Mouse (Mus musculus): Measurements from ENCODE around the gene Slc25a12. TPM values are rescaled to one million over a fixed set of nuclear protein-coding genes. Genes with fewer than 3 reads are reported as not detected.

The Slc25a12 gene
- polyA plus RNA-seq, 1 experiment from 2014 or later: 28.0 TPM

DNA sequence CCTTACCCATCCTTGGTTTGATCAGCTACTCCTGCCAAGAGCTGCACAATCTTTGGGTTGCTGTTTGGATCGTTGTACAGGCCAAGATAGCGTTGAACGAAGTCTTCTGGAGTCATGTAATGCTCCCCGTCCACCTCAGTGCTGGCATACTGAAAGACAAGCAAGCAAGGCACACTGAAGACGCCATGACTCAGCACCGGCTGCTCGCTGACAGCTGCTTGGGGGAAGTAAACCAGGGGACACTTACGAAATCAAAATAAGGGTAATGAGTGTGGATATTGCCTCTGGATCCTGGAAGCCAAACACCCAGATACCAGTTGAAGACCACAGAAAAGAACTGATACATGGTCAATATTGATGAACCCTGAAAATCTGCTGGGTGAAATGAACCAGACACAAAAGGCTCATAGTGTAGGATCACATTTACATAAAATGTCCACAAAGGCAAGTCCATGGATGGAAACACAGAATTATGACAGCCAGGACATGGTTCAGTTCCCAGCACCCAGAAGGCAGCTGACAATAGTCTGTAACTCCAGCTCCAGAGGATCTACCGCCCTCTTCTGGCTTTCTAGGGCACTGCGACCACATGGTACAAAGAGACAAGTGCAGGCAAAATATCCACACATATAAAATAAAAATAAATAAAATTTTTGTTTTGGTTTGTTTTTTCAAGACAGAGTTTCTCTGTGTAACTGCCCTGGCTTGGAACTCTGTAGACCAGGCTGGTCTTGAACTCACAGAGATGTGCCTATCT is 23.5 kb downstream of the Slc25a12 start:
- Histone ChIP-seq H3K27me3 (ENCODE audit: control insufficient read depth, insufficient read depth, low read length) (no peaks in the 10 kb centered on the region), H3K4me2 (ENCODE audit: low read depth, severe bottlenecking) (no peak overlapping the region), H3K9me3 (ENCODE audit: control insufficient read depth, low read length) (no peaks in the 10 kb centered on the region), H3K27ac (replicated peaks; ENCODE audit: low read depth, low read length) (no peak overlapping the region), H3K4me1 (ENCODE audit: control insufficient read depth, insufficient read depth, low read length) (no peaks in the 10 kb centered on the region), H3K4me3 (ENCODE audit: low read depth, low read length) (no peak overlapping the region), H3K36me3 (ENCODE audit: control insufficient read depth, insufficient read depth, low read length) (no peaks in the 10 kb centered on the region; the same call in 1 of the 2 replicates), H3K9ac (ENCODE audit: low read length) (no peak overlapping the region)
- WGBS: 93% methylated on average over 10 of the region's 10 CpGs
- ATAC-seq (ENCODE audit: insufficient number of reproducible peaks, low FRiP score, low TSS enrichment, low read depth): no peak
- no peak for DNase-seq (ENCODE audit: low spot score)

DNA sequence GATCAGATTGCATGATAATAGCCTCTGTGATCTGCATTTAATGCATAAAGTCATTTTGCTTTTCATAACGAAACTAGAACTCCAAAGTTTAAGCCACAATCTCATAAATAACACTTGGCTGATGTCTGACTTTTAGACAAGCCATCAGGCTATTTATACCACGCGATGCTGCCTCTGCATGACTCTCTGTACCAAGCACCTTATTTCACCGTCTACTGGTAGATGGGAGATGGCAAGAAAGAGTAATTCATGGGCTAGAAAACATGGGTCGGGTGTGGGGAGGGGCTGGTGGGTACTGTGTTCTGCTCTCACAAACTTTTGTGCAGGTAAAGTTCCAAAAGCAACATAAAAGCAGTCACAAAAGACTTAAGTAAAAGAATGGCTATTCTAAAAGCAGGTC is 27.4 kb downstream of the Slc25a12 start:
- Histone ChIP-seq H3K27me3 (ENCODE audit: control insufficient read depth, insufficient read depth, low read length) (no peaks in the 10 kb centered on the region), H3K9ac (ENCODE audit: low read length) (no peak overlapping the region), H3K9me3 (ENCODE audit: control insufficient read depth, low read length) (no peaks in the 10 kb centered on the region), H3K27ac (replicated peaks; ENCODE audit: low read depth, low read length) (no peak overlapping the region), H3K4me2 (ENCODE audit: low read depth, severe bottlenecking) (no peak overlapping the region), H3K4me3 (ENCODE audit: low read depth, low read length) (no peak overlapping the region), H3K4me1 (ENCODE audit: control insufficient read depth, insufficient read depth, low read length) (no peaks in the 10 kb centered on the region), H3K36me3 (ENCODE audit: control insufficient read depth, insufficient read depth, low read length) (no peaks in the 10 kb centered on the region; the same call in 1 of the 2 replicates)
- whole genome bisulfite sequencing: 86% methylated on average over 5 of the region's 5 CpGs
- no peak for DNase-seq (ENCODE audit: low spot score)
- no peak for ATAC-seq (ENCODE audit: insufficient number of reproducible peaks, low FRiP score, low TSS enrichment, low read depth)

DNA sequence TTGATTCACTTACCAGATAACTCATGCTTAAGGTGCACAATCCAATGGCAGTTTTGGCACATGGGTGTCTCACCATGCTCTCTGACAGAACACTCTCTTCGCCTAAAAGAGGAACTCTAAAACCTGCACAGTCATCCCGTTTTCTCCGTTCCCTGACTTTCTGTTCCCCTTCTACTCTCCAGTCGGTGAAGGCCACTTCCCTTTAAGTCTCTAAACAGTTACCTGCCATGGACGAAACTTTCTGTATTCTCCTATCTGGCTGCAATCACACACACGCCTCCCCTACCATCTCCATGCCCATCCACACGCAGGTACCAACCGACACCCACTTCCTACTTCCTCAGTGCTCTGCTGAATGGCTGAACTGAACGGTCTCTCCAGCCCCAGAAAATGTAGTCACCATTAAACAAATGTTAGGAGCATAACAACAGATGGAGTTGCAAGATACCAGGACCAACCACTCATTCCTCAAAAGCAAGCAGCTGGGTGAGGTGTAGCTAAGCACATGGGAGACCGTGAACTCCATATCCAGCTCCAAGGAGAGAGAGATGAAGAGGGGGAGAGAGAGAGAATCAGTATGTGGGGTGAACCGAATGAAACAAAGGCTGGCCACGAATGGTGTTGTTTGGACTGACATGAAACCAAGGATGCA is 29.3 kb downstream of the Slc25a12 start:
- 86% methylated on average over 12 of the region's 12 CpGs for WGBS
- ATAC-seq (ENCODE audit: insufficient number of reproducible peaks, low FRiP score, low TSS enrichment, low read depth) (no peak), DNase-seq (ENCODE audit: low spot score) (no peak)
- Histone ChIP-seq H3K27ac (replicated peaks; ENCODE audit: low read depth, low read length) (no peak overlapping the region), H3K9me3 (ENCODE audit: control insufficient read depth, low read length) (no peaks in the 10 kb centered on the region), H3K4me2 (ENCODE audit: low read depth, severe bottlenecking) (no peak overlapping the region), H3K9ac (ENCODE audit: low read length) (no peak overlapping the region), H3K4me3 (ENCODE audit: low read depth, low read length) (no peak overlapping the region), H3K4me1 (ENCODE audit: control insufficient read depth, insufficient read depth, low read length) (no peaks in the 10 kb centered on the region), H3K27me3 (ENCODE audit: control insufficient read depth, insufficient read depth, low read length) (no peaks in the 10 kb centered on the region), H3K36me3 (ENCODE audit: control insufficient read depth, insufficient read depth, low read length) (no peaks in the 10 kb centered on the region)

DNA sequence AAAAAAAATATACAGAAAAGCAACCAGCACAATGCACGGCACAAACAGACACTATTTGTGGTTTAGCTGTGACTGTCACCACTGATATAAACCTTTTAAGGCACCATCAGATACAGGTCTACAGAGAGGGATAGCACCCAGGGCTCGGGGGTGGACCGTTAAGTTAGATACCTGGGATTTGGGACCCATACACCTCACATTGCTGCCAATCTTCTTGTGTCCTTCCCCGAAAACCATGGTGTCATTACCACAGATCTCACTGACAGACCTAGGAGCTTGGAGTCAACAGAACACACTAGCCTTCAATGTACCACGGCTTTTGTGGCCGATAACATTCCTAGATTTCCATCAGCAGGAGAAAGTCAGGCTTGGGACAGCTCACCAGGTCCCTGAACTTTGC is 30.9 kb downstream of the Slc25a12 start:
- H3K9me3 ChIP-seq (ENCODE audit: control insufficient read depth, low read length): no peaks in the 10 kb centered on the region
- no peak overlapping the region for H3K4me2 ChIP-seq (ENCODE audit: low read depth, severe bottlenecking)
- DNase-seq (ENCODE audit: low spot score) (no peak), ATAC-seq (ENCODE audit: insufficient number of reproducible peaks, low FRiP score, low TSS enrichment, low read depth) (no peak)
- H3K36me3 ChIP-seq (ENCODE audit: control insufficient read depth, insufficient read depth, low read length): no peaks in the 10 kb centered on the region
- no peaks in the 10 kb centered on the region for H3K27me3 ChIP-seq (ENCODE audit: control insufficient read depth, insufficient read depth, low read length)
- H3K27ac ChIP-seq (replicated peaks; ENCODE audit: low read depth, low read length): no peak overlapping the region
- WGBS: 88% methylated on average over 6 of the region's 6 CpGs
- no peak overlapping the region for H3K9ac ChIP-seq (ENCODE audit: low read length)
- no peak overlapping the region for H3K4me3 ChIP-seq (ENCODE audit: low read depth, low read length)
- no peaks in the 10 kb centered on the region for H3K4me1 ChIP-seq (ENCODE audit: control insufficient read depth, insufficient read depth, low read length)

GRCm38 (mm10) chr2:71336209-71336608 is 31.3 kb downstream of the Slc25a12 start:
- no peaks in the 10 kb centered on the region for H3K9me3 ChIP-seq (ENCODE audit: control insufficient read depth, low read length)
- 85% methylated on average over 5 of the region's 6 CpGs for WGBS
- DNase-seq (ENCODE audit: low spot score) (no peak), ATAC-seq (ENCODE audit: insufficient number of reproducible peaks, low FRiP score, low TSS enrichment, low read depth) (no peak)
- no peak overlapping the region for H3K27ac ChIP-seq (replicated peaks; ENCODE audit: low read depth, low read length)
- H3K36me3 ChIP-seq (ENCODE audit: control insufficient read depth, insufficient read depth, low read length): no peaks in the 10 kb centered on the region
- H3K4me3 ChIP-seq (ENCODE audit: low read depth, low read length): no peak overlapping the region
- no peaks in the 10 kb centered on the region for H3K4me1 ChIP-seq (ENCODE audit: control insufficient read depth, insufficient read depth, low read length)
- no peaks in the 10 kb centered on the region for H3K27me3 ChIP-seq (ENCODE audit: control insufficient read depth, insufficient read depth, low read length)
- no peak overlapping the region for H3K9ac ChIP-seq (ENCODE audit: low read length)
- H3K4me2 ChIP-seq (ENCODE audit: low read depth, severe bottlenecking): no peak overlapping the region

DNA sequence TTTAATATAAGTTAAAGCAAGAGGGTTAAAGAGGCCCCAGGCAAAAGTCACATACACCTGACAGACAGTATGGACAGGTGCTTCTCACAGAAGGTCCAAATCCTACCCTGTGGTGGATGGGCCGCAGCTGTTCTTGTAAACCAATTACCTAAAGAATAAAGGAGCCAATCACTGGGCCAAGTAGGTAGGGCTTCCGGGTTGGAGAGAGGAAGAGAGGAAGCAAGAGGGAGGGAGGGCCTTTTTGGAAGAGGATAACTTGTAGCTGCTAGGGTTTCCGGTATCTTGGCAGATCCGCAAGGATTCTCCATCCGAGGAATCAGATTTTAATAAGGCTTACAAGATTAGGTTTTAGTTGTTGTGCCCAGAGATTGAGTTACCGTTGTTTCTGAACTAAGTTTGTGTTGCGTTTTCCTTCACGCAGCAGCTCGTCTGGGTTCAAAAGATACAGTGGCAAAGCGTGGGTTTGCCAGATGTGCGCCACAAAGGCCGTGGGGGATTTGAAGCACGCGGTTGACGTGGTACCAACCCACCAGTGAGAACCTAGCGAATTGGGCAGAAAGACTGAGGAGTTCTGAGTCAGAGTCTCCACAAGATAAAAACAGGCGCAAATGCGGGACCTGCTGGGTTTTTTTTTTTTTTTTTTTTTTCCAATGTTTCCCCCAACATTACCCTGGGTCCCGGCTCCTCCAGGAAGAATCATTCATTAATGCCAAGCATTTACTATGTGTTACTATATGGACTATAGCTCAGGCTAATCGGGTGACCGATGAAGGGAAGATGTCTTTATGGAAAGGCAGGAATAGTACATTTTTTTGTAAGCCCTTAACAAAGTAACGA is 33.3 kb downstream of the Slc25a12 start:
- Histone ChIP-seq H3K4me2 (ENCODE audit: low read depth, severe bottlenecking) (no peak overlapping the region), H3K9ac (ENCODE audit: low read length) (no peak overlapping the region), H3K4me3 (ENCODE audit: low read depth, low read length) (no peak overlapping the region), H3K27me3 (ENCODE audit: control insufficient read depth, insufficient read depth, low read length) (no peaks in the 10 kb centered on the region), H3K4me1 (ENCODE audit: control insufficient read depth, insufficient read depth, low read length) (no peaks in the 10 kb centered on the region), H3K36me3 (ENCODE audit: control insufficient read depth, insufficient read depth, low read length) (no peaks in the 10 kb centered on the region), H3K9me3 (ENCODE audit: control insufficient read depth, low read length) (no peaks in the 10 kb centered on the region), H3K27ac (replicated peaks; ENCODE audit: low read depth, low read length) (no peak overlapping the region)
- 91% methylated on average over 22 of the region's 22 CpGs for WGBS
- ATAC-seq (ENCODE audit: insufficient number of reproducible peaks, low FRiP score, low TSS enrichment, low read depth) (no peak), DNase-seq (ENCODE audit: low spot score) (no peak)

GRCm38 (mm10) chr2:71329761-71330160 is 37.8 kb downstream of the Slc25a12 start:
- no peak overlapping the region for H3K4me3 ChIP-seq (ENCODE audit: low read depth, low read length)

DNA sequence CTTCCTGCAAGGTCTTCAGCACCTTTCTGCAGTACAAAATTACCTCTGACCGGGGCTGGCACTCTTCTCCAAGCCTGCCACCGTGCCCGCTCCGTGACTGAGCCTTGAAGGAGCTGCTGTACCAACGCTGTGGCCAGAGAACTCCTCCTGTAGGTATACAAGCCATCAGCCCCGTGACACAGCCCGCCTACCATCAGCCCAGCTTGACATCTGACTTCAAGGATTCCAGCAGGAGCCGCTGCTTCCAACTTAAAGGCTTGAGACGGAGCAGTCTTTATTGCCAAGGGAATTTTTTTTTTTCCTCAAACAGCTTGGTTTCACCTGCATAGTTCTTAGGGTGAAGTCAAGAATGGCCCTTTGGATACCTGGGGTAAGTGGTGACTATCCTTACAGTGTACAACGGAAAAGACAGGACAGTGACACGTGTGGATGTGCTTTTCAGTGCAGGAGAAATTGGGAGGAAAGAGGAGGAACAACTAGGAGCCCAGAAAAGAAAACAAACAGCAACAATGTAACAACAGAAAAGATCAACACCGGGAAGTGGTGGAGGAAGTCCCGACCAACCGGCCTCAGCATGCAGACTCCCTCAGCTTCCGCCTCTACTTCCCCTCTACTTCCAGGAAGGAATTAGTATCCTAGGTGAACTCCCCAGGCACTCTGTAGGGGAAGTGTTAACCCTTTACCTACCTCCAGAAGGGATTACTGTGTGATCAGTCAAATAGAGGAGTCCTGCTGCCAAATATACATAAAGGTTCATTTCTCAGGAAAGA is 39.0 kb downstream of the Slc25a12 start:
- Histone ChIP-seq H3K9me3 (ENCODE audit: control insufficient read depth, low read length) (no peaks in the 10 kb centered on the region), H3K36me3 (ENCODE audit: control insufficient read depth, insufficient read depth, low read length) (no peaks in the 10 kb centered on the region), H3K4me3 (ENCODE audit: low read depth, low read length) (no peak overlapping the region), H3K4me1 (ENCODE audit: control insufficient read depth, insufficient read depth, low read length) (no peaks in the 10 kb centered on the region), H3K9ac (ENCODE audit: low read length) (no peak overlapping the region), H3K27ac (replicated peaks; ENCODE audit: low read depth, low read length) (no peak overlapping the region), H3K27me3 (ENCODE audit: control insufficient read depth, insufficient read depth, low read length) (no peaks in the 10 kb centered on the region), H3K4me2 (ENCODE audit: low read depth, severe bottlenecking) (no peak overlapping the region)
- DNase-seq (ENCODE audit: low spot score) (no peak), ATAC-seq (ENCODE audit: insufficient number of reproducible peaks, low FRiP score, low TSS enrichment, low read depth) (no peak)
- WGBS: 59% methylated on average over 15 of the region's 15 CpGs

More at GRCm38 (mm10) chr2:71329761-71330160, 37.8 kb downstream of the Slc25a12 start:
- Histone ChIP-seq H3K9me3 (ENCODE audit: control insufficient read depth, low read length) (no peaks in the 10 kb centered on the region), H3K4me1 (ENCODE audit: control insufficient read depth, insufficient read depth, low read length) (no peaks in the 10 kb centered on the region), H3K27me3 (ENCODE audit: control insufficient read depth, insufficient read depth, low read length) (no peaks in the 10 kb centered on the region), H3K9ac (ENCODE audit: low read length) (no peak overlapping the region), H3K4me2 (ENCODE audit: low read depth, severe bottlenecking) (no peak overlapping the region), H3K36me3 (ENCODE audit: control insufficient read depth, insufficient read depth, low read length) (no peaks in the 10 kb centered on the region), H3K27ac (replicated peaks; ENCODE audit: low read depth, low read length) (no peak overlapping the region)
- DNase-seq (ENCODE audit: low spot score): no peak
- 54% methylated on average over 3 of the region's 3 CpGs for WGBS
- no peak for ATAC-seq (ENCODE audit: insufficient number of reproducible peaks, low FRiP score, low TSS enrichment, low read depth)

All from limb, embryonic 11.5 days (tissue).